Mouse (Mus musculus) central nervous system, embryonic 14 days (tissue): ENCODE results near the gene Nfkbid. TPM values are rescaled to one million over a fixed set of nuclear protein-coding genes. Genes with fewer than 3 reads are reported as not detected.

ENCODE experiments used
- polyA plus RNA-seq: library from polyadenylated mRNA; depleted of rRNA; stranded (reverse); fragments of >200 nt; gene quantifications from 2 replicates; pipeline ENCODE4 v1.2.3, GENCODE M21; 2012; rRNA removed

Nfkbid gene
- 2.7 TPM in 2 replicates for polyA plus RNA-seq

DNA sequence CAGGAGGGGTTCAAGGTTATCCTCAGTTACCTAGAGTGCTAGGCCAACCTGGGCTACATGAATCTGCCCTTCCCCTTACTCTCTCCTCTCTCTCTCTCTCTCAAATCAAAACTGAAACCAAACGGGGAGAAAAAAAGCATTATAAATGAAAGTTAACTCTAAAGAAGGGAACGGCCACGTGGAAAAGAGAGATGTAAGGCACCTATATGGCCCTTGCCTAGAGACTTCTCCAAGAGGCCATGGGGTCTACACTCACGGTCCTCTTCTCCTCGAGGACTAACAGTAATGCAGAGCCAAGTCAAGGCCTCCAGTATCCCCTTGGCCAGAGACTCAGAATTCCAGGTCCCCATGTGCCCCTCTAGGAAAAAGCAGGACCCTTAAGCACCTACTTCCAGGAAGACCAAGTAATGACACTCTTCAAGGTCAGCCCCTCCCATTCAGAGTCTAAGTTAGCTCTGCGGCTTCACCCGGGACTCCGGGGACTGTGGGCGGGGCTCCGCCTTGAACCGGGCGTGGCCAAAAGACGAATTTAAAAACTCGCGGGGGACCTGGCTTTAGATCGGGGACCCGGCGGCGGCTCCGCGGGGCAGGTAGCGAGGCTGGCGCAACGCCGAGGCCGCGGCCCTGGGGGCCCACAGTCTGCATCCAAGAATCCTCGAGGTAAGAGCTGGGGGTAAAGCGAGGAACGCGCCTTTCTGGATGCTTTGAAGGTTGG, at the start of gene Nfkbid:
Nfkbid (plus strand) TSS at position 558 of the 715 bp plus-strand sequence.

DNA sequence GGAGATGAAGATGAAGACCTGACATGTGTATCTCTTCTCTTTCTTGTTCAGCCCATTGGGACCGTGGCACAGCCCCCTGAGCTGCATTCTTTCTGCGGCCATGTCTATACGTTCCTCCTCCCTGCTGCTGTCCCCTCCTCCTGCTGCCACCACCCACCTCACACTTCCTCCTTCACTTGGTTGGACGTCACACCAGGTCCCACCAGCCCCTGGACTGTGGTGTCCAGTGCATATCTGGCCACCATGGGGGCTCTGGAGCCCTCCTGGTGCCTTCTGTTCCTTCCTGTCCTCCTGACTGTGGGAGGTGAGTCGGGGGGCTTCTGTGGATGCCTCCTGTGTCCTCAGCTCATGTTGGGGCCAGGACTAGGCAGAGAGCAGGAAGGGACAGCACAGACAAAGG, 7.9 kb upstream of the Nfkbid start, which contains the start of gene Tyrobp:
Tyrobp (plus strand) TSS at position 165 of the 400 bp plus-strand sequence.

DNA sequence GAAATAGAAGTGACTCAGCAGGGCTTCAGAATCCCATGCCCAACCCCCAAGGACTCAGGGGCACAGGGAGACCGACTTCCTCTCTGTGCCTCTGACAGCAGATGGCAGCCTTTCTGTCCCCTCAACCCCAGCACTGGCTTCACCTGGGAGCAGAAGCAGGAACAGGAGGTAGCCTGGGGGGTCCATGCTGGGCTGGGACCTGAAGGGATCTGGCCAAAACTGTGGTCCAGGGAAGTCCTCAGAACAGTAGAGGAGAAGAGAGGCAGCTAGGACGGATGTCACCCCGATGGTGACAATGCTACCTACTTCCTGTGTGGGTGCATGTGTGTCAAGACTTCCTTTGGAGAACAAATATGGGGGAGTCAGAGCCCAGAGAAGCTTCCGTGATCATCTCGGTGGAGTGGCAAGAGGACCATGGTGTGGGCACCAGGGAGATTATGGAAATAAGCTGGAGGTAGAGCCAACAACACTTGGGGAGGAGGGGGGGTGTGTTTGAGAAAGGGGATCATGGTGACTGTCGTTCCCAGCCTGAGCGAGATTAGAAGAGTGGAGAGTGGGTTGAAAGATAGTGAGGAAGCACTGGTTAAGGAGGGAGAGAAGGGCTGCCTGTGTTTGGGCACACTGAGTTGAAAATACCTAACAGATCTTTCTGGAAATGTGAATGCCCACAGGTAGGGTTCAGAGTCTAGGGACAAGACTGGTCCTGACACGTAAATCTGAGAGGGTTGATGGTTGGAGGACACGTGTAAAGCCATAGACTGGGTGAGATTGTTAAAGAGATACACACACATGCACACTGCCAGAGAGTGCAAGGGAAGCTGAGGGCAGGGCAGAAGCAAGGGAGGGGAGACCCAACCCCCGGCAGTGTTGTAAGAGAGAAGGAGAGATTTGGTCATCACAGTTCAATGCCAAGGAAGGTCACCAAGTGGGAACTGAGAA, 1.7 kb upstream of the Nfkbid start, which contains the start of gene Hcst:
Hcst (minus strand) TSS at position 294 of the 939 bp plus-strand sequence.

DNA sequence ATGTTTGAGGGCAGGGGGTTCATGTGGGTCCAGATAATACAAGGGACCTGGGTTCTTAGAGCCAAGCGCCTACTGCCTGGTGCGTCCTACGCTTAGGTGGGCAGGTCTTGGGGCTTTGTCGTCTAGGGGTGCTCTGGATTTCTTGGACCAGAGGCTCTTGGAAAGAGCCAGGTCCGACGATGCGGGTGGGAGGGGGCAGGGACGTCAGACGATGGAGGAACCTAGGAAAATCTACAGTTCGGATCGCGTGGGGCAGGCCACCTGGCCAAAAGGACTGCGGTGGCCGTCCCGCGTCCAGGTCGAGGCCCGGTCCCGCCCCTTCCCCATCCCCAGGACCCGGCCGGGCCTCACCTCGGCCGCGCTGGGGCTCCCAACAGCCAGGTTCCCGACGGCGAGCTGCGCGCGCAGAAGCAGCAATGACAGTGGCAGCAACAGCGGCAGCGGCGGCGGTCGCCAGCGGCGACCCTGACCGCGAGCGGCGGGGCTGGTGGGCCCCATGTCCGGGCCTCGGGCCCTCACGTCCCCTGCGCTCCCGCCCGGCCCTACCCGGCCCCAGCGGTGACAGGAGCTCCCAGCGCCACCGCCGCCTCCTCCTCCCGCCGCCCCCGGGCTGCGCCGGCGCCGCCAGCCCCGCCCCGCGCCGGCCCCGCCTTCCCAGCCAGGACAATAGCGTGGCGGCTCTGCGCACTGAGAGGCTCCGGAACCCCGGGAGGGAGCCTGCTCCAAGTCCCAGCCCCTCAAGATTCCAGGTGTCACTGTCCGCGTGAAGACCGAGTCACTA, 23.6 kb downstream of the Nfkbid start, which contains the start of gene Aplp1:
Aplp1 (minus strand) TSS at position 565 of the 781 bp plus-strand sequence.

DNA sequence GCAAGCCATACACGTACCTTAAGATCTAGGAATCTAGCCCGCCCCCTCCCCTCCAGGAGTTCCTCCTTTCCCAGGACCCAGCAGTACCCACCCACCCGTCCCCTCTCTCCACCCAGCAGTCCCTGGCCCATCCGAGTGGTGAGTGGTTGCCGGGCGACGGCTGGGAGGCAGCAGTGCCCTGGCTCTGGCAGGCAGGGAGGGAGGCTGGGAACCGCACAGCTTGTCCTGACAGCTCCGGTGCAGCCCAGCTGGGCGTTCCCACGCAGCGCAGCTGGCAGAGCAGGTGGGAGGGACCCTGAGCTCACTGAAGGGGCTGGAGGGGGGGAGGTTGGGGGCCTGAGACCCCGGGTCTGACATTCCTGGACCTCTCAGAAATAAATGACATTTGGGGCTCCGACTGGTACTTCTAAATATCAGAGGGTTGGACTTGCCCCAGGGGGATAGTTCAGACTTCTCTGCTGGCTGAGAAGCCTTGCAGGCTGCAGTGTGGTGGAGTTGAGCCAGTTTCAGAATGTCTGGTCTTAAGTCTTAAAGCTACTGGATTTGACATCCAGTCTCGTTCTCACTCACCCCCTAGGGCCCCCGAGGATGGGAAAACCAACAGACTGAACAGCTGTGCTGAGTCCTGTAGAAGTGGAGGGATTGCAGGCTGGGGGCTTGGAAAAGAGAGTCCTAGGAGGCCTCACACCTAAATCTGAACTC, 36.2 kb downstream of the Nfkbid start, which contains the start of the genes Kirrel2 and Nphs1:
Kirrel2 (minus strand) TSS at position 62 of the 702 bp plus-strand sequence.
Nphs1 (plus strand) TSS at position 687 of the 702 bp plus-strand sequence.

Other genes with a start within 250 kb of the Nfkbid start
- gene Cox7a1, start 237.6 kb upstream of the Nfkbid start, polyA plus RNA-seq, result 1.9 and 4.1 TPM in 2 replicates
- 273 and 310 TPM in 2 replicates for gene Capns1, start 222.9 kb upstream of the Nfkbid start, polyA plus RNA-seq
- 269 and 294 TPM in 2 replicates for gene Polr2i, start 189.8 kb upstream of the Nfkbid start, polyA plus RNA-seq
- gene Tbcb, start 189.5 kb upstream of the Nfkbid start, polyA plus RNA-seq, result 193 and 204 TPM in 2 replicates
- 0.12 and 0.14 TPM in 2 replicates for gene Ovol3, start 186.0 kb upstream of the Nfkbid start, polyA plus RNA-seq
- gene Thap8, start 141.6 kb upstream of the Nfkbid start, polyA plus RNA-seq, result 0.13 and 0.17 TPM in 2 replicates
- gene Wdr62, start 141.3 kb upstream of the Nfkbid start, polyA plus RNA-seq, result 18.4 and 23.7 TPM in 2 replicates
- 205 and 218 TPM in 2 replicates for gene Clip3, start 130.0 kb upstream of the Nfkbid start, polyA plus RNA-seq
- 139 and 146 TPM in 2 replicates for gene Alkbh6, start 113.0 kb upstream of the Nfkbid start, polyA plus RNA-seq
- gene Syne4, start 106.9 kb upstream of the Nfkbid start, polyA plus RNA-seq, result 31.1 and 59.8 TPM in 2 replicates
- gene E130208F15Rik, start 100.0 kb upstream of the Nfkbid start, polyA plus RNA-seq, result 0.53 and 0.69 TPM in 2 replicates
- gene Sdhaf1, start 97.8 kb upstream of the Nfkbid start, polyA plus RNA-seq, result 21.2 and 23.7 TPM in 2 replicates
- 21.5 and 22.5 TPM in 2 replicates for gene Lrfn3, start 59.0 kb upstream of the Nfkbid start, polyA plus RNA-seq
- gene Tyrobp, start 8.0 kb upstream of the Nfkbid start, polyA plus RNA-seq, result 28.6 and 28.9 TPM in 2 replicates
- gene Hcst, start 1.9 kb upstream of the Nfkbid start, polyA plus RNA-seq, result 0.79 and 0.81 TPM in 2 replicates
- gene Aplp1, start 23.8 kb downstream of the Nfkbid start, polyA plus RNA-seq, result 419 and 440 TPM in 2 replicates
- gene Kirrel2, start 36.0 kb downstream of the Nfkbid start, polyA plus RNA-seq, result 1.2 and 1.9 TPM in 2 replicates
- gene Nphs1, start 36.6 kb downstream of the Nfkbid start, polyA plus RNA-seq, result 1.2 and 2.2 TPM in 2 replicates
- gene Prodh2, start 71.9 kb downstream of the Nfkbid start, polyA plus RNA-seq, result not detected in 2 replicates
- 224 and 228 TPM in 2 replicates for gene Arhgap33, start 113.3 kb downstream of the Nfkbid start, polyA plus RNA-seq
- 7.7 and 8.1 TPM in 2 replicates for gene Hspb6, start 130.4 kb downstream of the Nfkbid start, polyA plus RNA-seq
- 24.6 and 24.9 TPM in 2 replicates for gene Proser3, start 130.6 kb downstream of the Nfkbid start, polyA plus RNA-seq
- 51.4 and 53.4 TPM in 2 replicates for gene Lin37, start 138.1 kb downstream of the Nfkbid start, polyA plus RNA-seq
- 90.6 and 105 TPM in 2 replicates for gene U2af1l4, start 141.6 kb downstream of the Nfkbid start, polyA plus RNA-seq
- gene Gm49396, start 141.6 kb downstream of the Nfkbid start, polyA plus RNA-seq, result 6.8 and 8.1 TPM in 2 replicates
- 130 and 143 TPM in 2 replicates for gene Psenen, start 141.9 kb downstream of the Nfkbid start, polyA plus RNA-seq
- gene Igflr1, start 143.7 kb downstream of the Nfkbid start, polyA plus RNA-seq, result 7.5 and 8.5 TPM in 2 replicates
- 69.9 and 74.4 TPM in 2 replicates for gene Kmt2b, start 167.0 kb downstream of the Nfkbid start, polyA plus RNA-seq
- 0.18 and 0.21 TPM in 2 replicates for gene Zbtb32, start 177.2 kb downstream of the Nfkbid start, polyA plus RNA-seq
- gene Upk1a, start 191.1 kb downstream of the Nfkbid start, polyA plus RNA-seq, result 2.3 and 2.6 TPM in 2 replicates
- 788 and 848 TPM in 2 replicates for gene Cox6b1, start 204.4 kb downstream of the Nfkbid start, polyA plus RNA-seq
- gene Etv2, start 214.1 kb downstream of the Nfkbid start, polyA plus RNA-seq, result not detected in 2 replicates
- gene Rbm42, start 228.6 kb downstream of the Nfkbid start, polyA plus RNA-seq, result 91.4 and 95.2 TPM in 2 replicates
- 35.7 and 41.2 TPM in 2 replicates for gene Haus5, start 243.3 kb downstream of the Nfkbid start, polyA plus RNA-seq
- gene Pmis2, start 249.9 kb downstream of the Nfkbid start, polyA plus RNA-seq, result not detected in 2 replicates